Mouse (Mus musculus) c-Kit-positive CD71-positive TER-119-negative erythroid progenitor cells, embryonic 14.5 days (primary cell): ENCODE measurements around the gene Sik3.
"Not testable (repeated sequence)": the region's sequence is repeated elsewhere in the genome, so short reads cannot be mapped to it uniquely, and the experiment has no call there.

ENCODE experiments used
- DNase-seq: peaks from one replicate; pipeline ENCODE4 v3.0.0-alpha.2; 2013; ENCODE audit warnings: low read depth

The Sik3 gene

GRCm38 (mm10) chr9:46106105-46106504 is 93.5 kb downstream of the Sik3 start:
- no peak for DNase-seq

- DNase-seq = peak; percentile 41
Measured at GRCm38 (mm10) chr9:46110648-46111047, 98.0 kb downstream of the Sik3 start.

- no peak for DNase-seq
Measured at GRCm38 (mm10) chr9:46111334-46111733, 98.7 kb downstream of the Sik3 start.

- no peak for DNase-seq
Measured at GRCm38 (mm10) chr9:46112246-46112645, 99.6 kb downstream of the Sik3 start.

GRCm38 (mm10) chr9:46118844-46119385 is 106.3 kb downstream of the Sik3 start:
- no peak for DNase-seq

GRCm38 (mm10) chr9:46119943-46120441 is 107.4 kb downstream of the Sik3 start:
- no peak for DNase-seq

GRCm38 (mm10) chr9:46120468-46121253 is 108.0 kb downstream of the Sik3 start:
- no peak for DNase-seq

- DNase-seq = no peak
Measured at GRCm38 (mm10) chr9:46121486-46121885, 108.9 kb downstream of the Sik3 start.

- no peak for DNase-seq
Measured at GRCm38 (mm10) chr9:46122731-46123130, 110.1 kb downstream of the Sik3 start.

GRCm38 (mm10) chr9:46126295-46126694 is 113.7 kb downstream of the Sik3 start:
- DNase-seq = no peak

GRCm38 (mm10) chr9:46127326-46127725 is 114.7 kb downstream of the Sik3 start:
- DNase-seq = no peak

GRCm38 (mm10) chr9:46129241-46129640 is 116.6 kb downstream of the Sik3 start:
- no peak for DNase-seq

- DNase-seq = not testable (repeated sequence)
Measured at GRCm38 (mm10) chr9:46132821-46133220, 120.2 kb downstream of the Sik3 start.

GRCm38 (mm10) chr9:46138831-46139230 is 126.2 kb downstream of the Sik3 start:
- no peak for DNase-seq

GRCm38 (mm10) chr9:46140811-46141210 is 128.2 kb downstream of the Sik3 start:
- DNase-seq = no peak

GRCm38 (mm10) chr9:46142031-46142430 is 129.4 kb downstream of the Sik3 start:
- no peak for DNase-seq

GRCm38 (mm10) chr9:46142492-46142891 is 129.9 kb downstream of the Sik3 start:
- DNase-seq = no peak

- no peak for DNase-seq
Measured at GRCm38 (mm10) chr9:46144976-46145375, 132.4 kb downstream of the Sik3 start.

GRCm38 (mm10) chr9:46146437-46146836 is 133.8 kb downstream of the Sik3 start:
- DNase-seq = no peak

GRCm38 (mm10) chr9:46148723-46149122 is 136.1 kb downstream of the Sik3 start:
- DNase-seq = peak; percentile 48

- DNase-seq = no peak
Measured at GRCm38 (mm10) chr9:46149392-46149791, 136.8 kb downstream of the Sik3 start.

GRCm38 (mm10) chr9:46150116-46150515 is 137.5 kb downstream of the Sik3 start:
- no peak for DNase-seq

GRCm38 (mm10) chr9:46150890-46151703 is 138.5 kb downstream of the Sik3 start:
- DNase-seq = no peak
